Mouse (Mus musculus): Measurements from ENCODE around the gene Foxd4. TPM values are rescaled to one million over a fixed set of nuclear protein-coding genes. Genes with fewer than 3 reads are reported as not detected.

The Foxd4 gene
- polyA plus RNA-seq, 1 experiment from 2014 or later: not detected

DNA sequence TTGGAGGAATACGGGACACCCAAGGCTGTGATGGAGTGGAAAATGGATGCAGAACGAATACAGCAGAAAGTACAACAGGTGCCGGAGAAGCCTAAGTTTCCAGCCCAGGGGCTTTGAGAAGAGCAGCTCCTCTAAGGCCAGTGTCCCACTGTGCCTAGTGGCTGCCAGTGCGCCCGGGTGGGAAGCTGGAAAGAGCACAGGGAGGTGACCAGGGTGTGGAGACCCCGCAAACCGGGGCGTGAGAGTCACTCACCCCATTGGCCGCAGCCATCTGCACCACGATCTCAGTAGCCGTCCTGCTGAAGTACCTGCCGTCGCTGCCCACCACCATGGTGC lies 39.8 kb downstream of the Foxd4 start:
- H3K4me1 ChIP-seq (ENCODE audit: control insufficient read depth, insufficient read depth, low read length): peaks cover 5% of the 10 kb centered on the region; the same call in 1 of the 2 replicates
- WGBS: 20% methylated on average over 13 of the region's 13 CpGs
- no peak for ATAC-seq (ENCODE audit: insufficient number of reproducible peaks, low FRiP score, low TSS enrichment, low read depth)
- DNase-seq (ENCODE audit: low spot score): peak; percentile 44
- H3K4me2 ChIP-seq (ENCODE audit: low read depth, severe bottlenecking): peak overlapping the region; percentile 75
- H3K9ac ChIP-seq (ENCODE audit: low read length): peak overlapping the region; percentile 55
- no peaks in the 10 kb centered on the region for H3K36me3 ChIP-seq (ENCODE audit: control insufficient read depth, insufficient read depth, low read length)
- H3K4me3 ChIP-seq (ENCODE audit: low read depth, low read length): peak overlapping the region; percentile 38
- no peak overlapping the region for H3K27ac ChIP-seq (replicated peaks; ENCODE audit: low read depth, low read length)
- no peaks in the 10 kb centered on the region for H3K9me3 ChIP-seq (ENCODE audit: control insufficient read depth, low read length)
- H3K27me3 ChIP-seq (ENCODE audit: control insufficient read depth, insufficient read depth, low read length): peaks cover 6% of the 10 kb centered on the region; the same call in 1 of the 2 replicates

GRCm38 (mm10) chr19:24851456-24852315 lies 49.3 kb downstream of the Foxd4 start:
- 0 out of 2 replicates have a peak, but pooled peaks cover 3% of the 10 kb centered on the region for H3K4me1 ChIP-seq (ENCODE audit: control insufficient read depth, insufficient read depth, low read length)
- no peak overlapping the region for H3K4me2 ChIP-seq (ENCODE audit: low read depth, severe bottlenecking)
- H3K9ac ChIP-seq (ENCODE audit: low read length): no peak overlapping the region
- H3K9me3 ChIP-seq (ENCODE audit: control insufficient read depth, low read length): no peaks in the 10 kb centered on the region
- 90% methylated on average over 21 of the region's 21 CpGs for WGBS
- DNase-seq (ENCODE audit: low spot score) (no peak), ATAC-seq (ENCODE audit: insufficient number of reproducible peaks, low FRiP score, low TSS enrichment, low read depth) (no peak)
- no peaks in the 10 kb centered on the region for H3K36me3 ChIP-seq (ENCODE audit: control insufficient read depth, insufficient read depth, low read length)
- H3K4me3 ChIP-seq (ENCODE audit: low read depth, low read length): no peak overlapping the region
- H3K27ac ChIP-seq (replicated peaks; ENCODE audit: low read depth, low read length): no peak overlapping the region
- no peaks in the 10 kb centered on the region for H3K27me3 ChIP-seq (ENCODE audit: control insufficient read depth, insufficient read depth, low read length)

Small RNAs within 50 kb of the gene (microRNA-seq; reads per million reads assigned to microRNA genes)
- gene Mir3084-1: not detected

Other genes with a start within 250 kb of the Foxd4 start
- 0.85 and 1.0 TPM in 2 replicates for gene Tmem252, start 227.2 kb downstream of the Foxd4 start, polyA plus RNA-seq (2014; fragmentation: Nextera tagmentation; extraction: Ambion mirVana)
- gene Pgm5, start 39.3 kb downstream of the Foxd4 start, polyA plus RNA-seq (2014; fragmentation: Nextera tagmentation; extraction: Ambion mirVana): 1.6 and 1.7 TPM in 2 replicates
- 250 and 263 TPM in 2 replicates for gene Gm10053, start 25.5 kb downstream of the Foxd4 start, polyA plus RNA-seq (2014; fragmentation: Nextera tagmentation; extraction: Ambion mirVana)
- 21.0 and 22.9 TPM in 2 replicates for gene Cbwd1, start 60.4 kb upstream of the Foxd4 start, polyA plus RNA-seq (2014; fragmentation: Nextera tagmentation; extraction: Ambion mirVana)
- gene Dock8, start 98.3 kb upstream of the Foxd4 start, polyA plus RNA-seq (2014; fragmentation: Nextera tagmentation; extraction: Ambion mirVana): 1.6 and 1.9 TPM in 2 replicates